Mouse (Mus musculus): ENCODE data around the gene Zfp101.

Gene Zfp101

GRCm38 (mm10) chr17:33394182-33395034, at the start of gene Zfp101:
Zfp101 (minus strand) TSS chr17:33394641.
- peak; percentile 89 for DNase-seq (ENCODE audit: extremely low read depth, insufficient read length, low spot score)

DNA sequence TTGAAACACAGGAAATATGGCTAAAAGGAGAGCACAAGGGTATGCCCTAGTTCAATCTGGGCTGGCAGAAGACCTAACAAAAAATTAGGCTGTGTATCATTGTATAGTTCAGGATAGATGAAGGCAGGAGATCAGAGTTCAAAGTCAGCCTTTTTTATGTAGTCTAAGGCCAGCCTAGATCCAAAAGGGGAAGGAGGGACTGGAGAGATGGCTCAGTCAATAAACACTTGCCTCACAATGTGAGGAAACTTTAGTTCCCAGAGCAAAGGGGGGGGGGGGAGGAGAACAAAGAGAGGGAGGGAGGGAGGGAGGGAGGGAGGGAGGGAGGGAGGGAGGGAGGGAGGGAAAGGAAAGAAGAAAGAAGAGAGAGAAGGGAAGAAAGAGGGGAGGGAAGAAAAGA, 46.7 kb upstream of the Zfp101 start:
- no peak for DNase-seq (ENCODE audit: extremely low read depth, insufficient read length, low spot score)

- peak; percentile 33 for DNase-seq (ENCODE audit: extremely low read depth, insufficient read length, low spot score)
Measured at GRCm38 (mm10) chr17:33439922-33440321, 45.5 kb upstream of the Zfp101 start.

DNA sequence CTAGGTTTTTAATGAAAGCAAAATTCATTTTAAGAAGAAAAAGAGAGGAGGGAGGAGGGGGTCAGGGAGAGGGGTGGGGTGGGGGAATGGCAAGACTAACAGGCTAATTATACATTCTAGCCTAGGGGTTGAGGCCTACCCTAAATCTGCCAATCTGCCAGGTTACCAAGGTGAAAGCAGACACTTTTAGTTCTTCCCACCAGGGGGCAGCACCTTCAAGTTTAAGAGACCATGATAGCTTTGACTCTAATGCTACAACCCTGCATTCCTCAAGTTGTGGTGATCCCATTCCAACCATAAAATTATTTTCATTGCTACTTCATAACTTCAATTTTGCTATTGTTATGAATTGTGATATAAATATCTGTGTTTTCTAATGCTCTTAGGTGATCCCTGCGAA, 44.7 kb upstream of the Zfp101 start:
- DNase-seq (ENCODE audit: extremely low read depth, insufficient read length, low spot score), result peak; percentile 15

GRCm38 (mm10) chr17:33432019-33432946, 37.8 kb upstream of the Zfp101 start, which contains the start of gene Actl9:
Actl9 (plus strand) TSS chr17:33432896.
- no peak for DNase-seq (ENCODE audit: extremely low read depth, insufficient read length, low spot score)

GRCm38 (mm10) chr17:33392271-33392670, 2.2 kb downstream of the Zfp101 start:
- DNase-seq (ENCODE audit: extremely low read depth, insufficient read length, low spot score), result no peak

DNA sequence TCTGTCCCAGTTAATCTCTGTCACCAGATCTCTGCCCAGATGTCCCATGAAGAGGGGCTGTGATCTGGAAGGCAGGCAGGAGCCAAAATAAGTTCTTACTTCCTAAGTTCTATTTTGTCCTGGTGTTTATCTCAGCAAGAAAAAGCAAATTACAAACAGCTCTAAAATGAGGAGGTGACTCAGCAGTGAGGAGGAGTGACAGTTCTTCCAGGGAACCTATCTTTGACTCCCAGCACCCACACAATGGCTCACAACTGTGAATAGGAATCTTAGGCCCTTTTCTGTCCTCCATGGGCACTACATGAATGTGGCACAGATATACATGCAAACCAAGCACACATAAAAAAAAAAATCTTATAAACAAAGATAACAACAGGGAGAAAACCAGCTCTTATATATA, 8.7 kb downstream of the Zfp101 start:
- DNase-seq (ENCODE audit: extremely low read depth, insufficient read length, low spot score), result no peak

DNA sequence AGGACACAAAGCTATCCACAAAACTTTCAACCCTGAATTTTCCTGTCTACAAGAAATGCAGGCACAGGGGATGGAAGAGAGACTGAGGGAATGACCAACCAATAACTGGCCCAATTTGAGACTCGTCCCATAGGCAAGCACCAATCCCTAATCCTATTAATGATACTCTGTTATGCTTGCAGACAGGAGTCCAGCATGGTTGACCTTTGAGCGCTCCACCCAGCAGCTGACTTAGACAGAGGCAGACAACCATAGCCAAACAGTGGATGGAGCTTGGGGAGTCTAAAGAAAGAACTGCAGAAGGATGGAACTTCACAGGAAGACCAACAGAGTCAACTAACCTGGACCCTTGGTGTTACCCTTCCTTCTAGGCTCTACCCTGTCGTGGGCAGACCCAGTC, 21.6 kb downstream of the Zfp101 start:
- DNase-seq (ENCODE audit: extremely low read depth, insufficient read length, low spot score), result no peak

DNA sequence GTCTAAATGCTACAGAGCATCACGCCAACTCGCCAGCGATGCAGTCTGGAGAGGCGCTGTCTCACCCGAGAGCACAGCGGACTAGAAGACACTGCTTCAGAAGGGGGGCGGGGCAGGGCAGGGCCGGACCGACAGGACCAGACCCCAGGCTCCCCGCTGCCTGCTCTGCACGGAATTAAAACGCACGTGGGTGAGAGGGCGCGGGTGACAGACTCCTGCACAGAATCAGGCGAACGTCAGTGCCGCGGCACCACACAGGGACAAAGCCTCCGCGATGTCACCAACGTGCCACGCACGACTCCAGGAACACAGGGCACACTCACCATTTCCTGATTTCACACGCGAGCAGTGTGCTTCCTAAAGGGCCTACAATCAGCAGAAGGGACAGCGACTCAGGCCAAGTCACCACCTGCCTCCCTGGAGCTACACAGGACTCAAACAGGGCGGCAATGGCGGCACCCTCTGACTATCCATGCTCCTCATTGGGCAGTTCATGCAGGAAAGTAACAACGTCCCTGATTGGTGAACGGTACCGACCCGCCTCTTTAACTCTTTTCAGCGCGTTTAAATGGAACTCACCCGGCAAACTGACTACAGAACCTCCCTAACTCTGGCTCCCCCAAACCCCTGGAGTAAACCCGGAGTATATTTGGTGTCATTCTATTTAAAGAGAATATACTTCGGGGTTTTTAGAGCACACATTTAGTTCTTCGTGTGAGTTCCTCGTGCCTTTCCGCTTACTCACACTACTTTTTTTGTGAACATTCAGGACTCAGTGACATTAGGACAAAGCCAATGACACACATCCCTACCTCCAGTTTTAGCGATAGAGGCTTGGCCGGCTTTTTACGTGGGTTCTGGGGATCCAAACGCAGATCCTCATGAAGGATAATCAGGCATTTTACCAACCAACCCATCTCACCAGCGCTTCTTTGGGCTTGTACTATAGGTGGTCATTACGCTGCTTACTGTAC, 35.7 kb downstream of the Zfp101 start, which contains the start of gene Zfp81:
Zfp81 (minus strand) TSS at position 468 of the 974 bp plus-strand sequence.
- peak; percentile 83 for DNase-seq (ENCODE audit: extremely low read depth, insufficient read length, low spot score)

DNA sequence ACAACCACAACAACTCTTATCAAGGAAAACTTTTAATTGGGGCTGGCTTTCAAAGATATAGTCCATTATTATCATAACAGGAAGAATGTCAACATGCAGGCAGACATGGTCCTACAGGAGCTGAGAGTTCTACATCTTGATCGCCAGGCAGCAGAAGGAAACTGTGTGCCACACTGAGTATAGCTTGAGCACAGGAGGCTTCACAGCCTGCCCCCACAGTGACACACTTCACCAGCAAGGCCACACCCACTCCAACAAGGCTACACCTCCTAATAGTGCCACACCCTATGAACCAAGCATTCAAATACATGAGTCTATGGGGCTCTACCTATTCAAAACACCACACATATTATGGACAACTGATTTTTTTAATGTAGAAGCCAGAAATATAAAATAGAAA, 41.5 kb downstream of the Zfp101 start:
- DNase-seq (ENCODE audit: extremely low read depth, insufficient read length, low spot score), result no peak
